Mouse (Mus musculus): ENCODE measurements around the gene Ubash3a. TPM values are rescaled to one million over a fixed set of nuclear protein-coding genes. Genes with fewer than 3 reads are reported as not detected.

The Ubash3a gene
- polyA plus RNA-seq, 1 experiment from 2014 or later: 0.04 TPM

- 60% methylated on average over 5 of the region's 5 CpGs for WGBS
Measured at GRCm38 (mm10) chr17:31253951-31254350, 46.3 kb downstream of the Ubash3a start.

GRCm38 (mm10) chr17:31254463-31254931, 46.8 kb downstream of the Ubash3a start:
- no peak overlapping the region for H3K4me3 ChIP-seq
- H3K27me3 ChIP-seq: no peaks in the 10 kb centered on the region
- ATAC-seq: peak; percentile 92
- WGBS: 9% methylated on average over 9 of the region's 9 CpGs
- H3K27ac ChIP-seq: 0 out of 2 replicates have a peak overlapping the region, but pooled peaks have one; percentile 0
- no peaks in the 10 kb centered on the region for H3K9me3 ChIP-seq (replicated peaks)
- no peak overlapping the region; the same call in 1 of the 2 replicates for H3K4me2 ChIP-seq
- no peak overlapping the region for H3K9ac ChIP-seq
- no peaks in the 10 kb centered on the region for H3K36me3 ChIP-seq (ENCODE audit: poor library complexity, severe bottlenecking)
- H3K4me1 ChIP-seq: 0 out of 2 replicates have a peak, but pooled peaks cover 6% of the 10 kb centered on the region

More at GRCm38 (mm10) chr17:31253951-31254350, 46.3 kb downstream of the Ubash3a start:
- 0 out of 2 replicates have a peak, but pooled peaks cover 6% of the 10 kb centered on the region for H3K4me1 ChIP-seq
- H3K9ac ChIP-seq: no peak overlapping the region
- H3K4me2 ChIP-seq: no peak overlapping the region
- no peaks in the 10 kb centered on the region for H3K27me3 ChIP-seq
- no peak overlapping the region for H3K4me3 ChIP-seq
- no peaks in the 10 kb centered on the region for H3K9me3 ChIP-seq (replicated peaks)
- no peak overlapping the region for H3K27ac ChIP-seq
- no peak; the same call in 1 of the 2 replicates for ATAC-seq
- H3K36me3 ChIP-seq (ENCODE audit: poor library complexity, severe bottlenecking): no peaks in the 10 kb centered on the region

DNA sequence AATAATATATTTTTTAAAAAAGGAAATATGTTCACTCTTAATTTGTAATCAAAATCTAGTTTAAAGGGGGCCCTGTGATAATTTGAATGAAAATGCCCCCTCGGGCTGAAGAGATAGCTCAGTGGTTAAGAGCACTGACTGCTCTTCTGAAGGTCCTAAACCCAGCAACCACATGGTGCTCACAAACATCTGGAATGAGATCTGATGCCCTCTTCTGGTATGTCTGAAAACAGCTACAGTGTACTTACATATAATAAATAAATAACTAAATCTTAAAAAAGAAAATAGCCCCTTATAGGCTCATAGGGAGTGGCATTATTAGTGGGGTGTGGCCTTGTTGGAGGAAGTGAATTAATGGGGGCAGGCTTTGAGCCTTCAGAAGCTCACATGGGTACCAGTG, 49.5 kb downstream of the Ubash3a start:
- H3K27me3 ChIP-seq: no peaks in the 10 kb centered on the region
- H3K9ac ChIP-seq: no peak overlapping the region
- ATAC-seq: no peak
- no peaks in the 10 kb centered on the region for H3K9me3 ChIP-seq (replicated peaks)
- WGBS: 90% methylated on average over 1 of the region's 1 CpGs
- no peak overlapping the region for H3K4me3 ChIP-seq
- H3K36me3 ChIP-seq (ENCODE audit: poor library complexity, severe bottlenecking): no peaks in the 10 kb centered on the region
- 0 out of 2 replicates have a peak, but pooled peaks cover 6% of the 10 kb centered on the region for H3K4me1 ChIP-seq
- H3K4me2 ChIP-seq: no peak overlapping the region
- no peak overlapping the region for H3K27ac ChIP-seq

GRCm38 (mm10) chr17:31257898-31258297, 50.2 kb downstream of the Ubash3a start:
- ATAC-seq: no peak
- Histone ChIP-seq H3K4me1 (0 out of 2 replicates have a peak, but pooled peaks cover 6% of the 10 kb centered on the region), H3K9me3 (replicated peaks) (no peaks in the 10 kb centered on the region), H3K27me3 (no peaks in the 10 kb centered on the region), H3K4me3 (no peak overlapping the region), H3K36me3 (ENCODE audit: poor library complexity, severe bottlenecking) (no peaks in the 10 kb centered on the region), H3K27ac (no peak overlapping the region), H3K9ac (no peak overlapping the region), H3K4me2 (no peak overlapping the region)
- WGBS: 92% methylated on average over 12 of the region's 12 CpGs

GRCm38 (mm10) chr17:31258310-31258865, 50.7 kb downstream of the Ubash3a start:
- Histone ChIP-seq H3K27me3 (no peaks in the 10 kb centered on the region), H3K4me1 (0 out of 2 replicates have a peak, but pooled peaks cover 6% of the 10 kb centered on the region), H3K9me3 (replicated peaks) (no peaks in the 10 kb centered on the region), H3K4me3 (no peak overlapping the region), H3K9ac (no peak overlapping the region), H3K27ac (no peak overlapping the region), H3K36me3 (ENCODE audit: poor library complexity, severe bottlenecking) (no peaks in the 10 kb centered on the region), H3K4me2 (no peak overlapping the region)
- 89% methylated on average over 9 of the region's 9 CpGs for WGBS
- ATAC-seq: no peak

DNA sequence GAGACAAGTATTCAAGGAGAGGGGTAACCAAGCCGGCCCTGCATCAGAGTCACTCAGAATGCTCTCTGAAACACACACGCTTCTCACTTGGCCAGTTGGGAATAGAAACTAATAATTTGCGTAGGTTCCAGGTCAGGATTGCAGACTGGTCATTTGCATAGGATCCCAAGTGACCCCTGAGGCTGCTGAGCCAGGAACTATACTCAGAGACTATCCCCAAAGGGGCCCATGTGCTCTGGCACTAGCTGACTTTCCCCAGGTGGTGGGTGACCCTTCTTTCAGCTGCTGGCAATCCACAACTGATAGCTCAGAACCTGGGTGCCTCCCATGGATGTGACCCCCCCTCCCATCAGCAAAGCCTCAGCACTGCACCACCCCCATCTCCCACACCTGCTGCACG, 51.5 kb downstream of the Ubash3a start:
- Histone ChIP-seq H3K27ac (no peak overlapping the region), H3K4me3 (no peak overlapping the region), H3K9ac (no peak overlapping the region), H3K27me3 (no peaks in the 10 kb centered on the region), H3K4me2 (no peak overlapping the region), H3K36me3 (ENCODE audit: poor library complexity, severe bottlenecking) (no peaks in the 10 kb centered on the region), H3K4me1 (0 out of 2 replicates have a peak, but pooled peaks cover 6% of the 10 kb centered on the region), H3K9me3 (replicated peaks) (no peaks in the 10 kb centered on the region)
- ATAC-seq: no peak
- 92% methylated on average over 4 of the region's 4 CpGs for WGBS

- no peak for ATAC-seq
- H3K27me3 ChIP-seq: no peaks in the 10 kb centered on the region
- no peaks in the 10 kb centered on the region for H3K9me3 ChIP-seq (replicated peaks)
- 0 out of 2 replicates have a peak, but pooled peaks cover under 1% of the 10 kb centered on the region for H3K4me1 ChIP-seq
- H3K27ac ChIP-seq: no peak overlapping the region
- WGBS: 75% methylated on average over 4 of the region's 4 CpGs
- H3K4me2 ChIP-seq: no peak overlapping the region
- H3K9ac ChIP-seq: no peak overlapping the region
- H3K4me3 ChIP-seq: no peak overlapping the region
- no peaks in the 10 kb centered on the region for H3K36me3 ChIP-seq (ENCODE audit: poor library complexity, severe bottlenecking)
Measured at GRCm38 (mm10) chr17:31259825-31260224, 52.2 kb downstream of the Ubash3a start.

- Histone ChIP-seq H3K9me3 (replicated peaks) (no peaks in the 10 kb centered on the region), H3K4me2 (no peak overlapping the region), H3K27ac (no peak overlapping the region), H3K36me3 (ENCODE audit: poor library complexity, severe bottlenecking) (no peaks in the 10 kb centered on the region), H3K4me1 (no peaks in the 10 kb centered on the region), H3K9ac (no peak overlapping the region), H3K27me3 (no peaks in the 10 kb centered on the region), H3K4me3 (no peak overlapping the region)
- no peak for ATAC-seq
- 91% methylated on average over 7 of the region's 7 CpGs for WGBS
Measured at GRCm38 (mm10) chr17:31260430-31260829, 52.8 kb downstream of the Ubash3a start.

- no peak for ATAC-seq
- Histone ChIP-seq H3K27me3 (no peaks in the 10 kb centered on the region), H3K27ac (no peak overlapping the region), H3K9ac (no peak overlapping the region), H3K4me1 (no peaks in the 10 kb centered on the region), H3K4me2 (no peak overlapping the region), H3K4me3 (no peak overlapping the region), H3K36me3 (ENCODE audit: poor library complexity, severe bottlenecking) (no peaks in the 10 kb centered on the region), H3K9me3 (replicated peaks) (no peaks in the 10 kb centered on the region)
- 87% methylated on average over 6 of the region's 6 CpGs for WGBS
Measured at GRCm38 (mm10) chr17:31261352-31261751, 53.7 kb downstream of the Ubash3a start.

DNA sequence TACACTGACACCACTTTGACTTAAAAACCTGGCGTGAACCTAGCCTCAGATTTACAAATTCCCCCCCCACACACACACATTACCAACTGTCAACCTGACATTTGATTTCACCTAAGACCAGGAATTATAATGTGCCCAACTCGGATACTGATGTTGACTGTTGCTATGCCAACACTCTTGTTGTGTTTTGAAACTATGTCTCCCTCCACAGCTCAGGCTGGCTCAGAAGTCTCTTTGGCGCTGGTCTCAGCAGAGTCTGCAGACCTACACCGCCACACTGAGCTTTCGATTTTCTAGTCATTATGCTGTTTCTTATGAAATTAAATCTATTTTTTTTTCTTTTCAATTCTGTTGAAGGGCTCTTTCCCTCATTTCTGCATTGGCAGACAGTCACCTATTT, 55.0 kb downstream of the Ubash3a start:
- Histone ChIP-seq H3K9me3 (replicated peaks) (no peaks in the 10 kb centered on the region), H3K4me2 (no peak overlapping the region), H3K4me1 (no peaks in the 10 kb centered on the region), H3K36me3 (ENCODE audit: poor library complexity, severe bottlenecking) (no peaks in the 10 kb centered on the region), H3K27ac (no peak overlapping the region), H3K27me3 (no peaks in the 10 kb centered on the region), H3K9ac (no peak overlapping the region), H3K4me3 (no peak overlapping the region)
- ATAC-seq: no peak
- WGBS: 67% methylated on average over 5 of the region's 5 CpGs

- Histone ChIP-seq H3K4me1 (no peaks in the 10 kb centered on the region), H3K27ac (no peak overlapping the region), H3K4me2 (no peak overlapping the region), H3K36me3 (ENCODE audit: poor library complexity, severe bottlenecking) (no peaks in the 10 kb centered on the region), H3K9ac (no peak overlapping the region), H3K9me3 (replicated peaks) (no peaks in the 10 kb centered on the region), H3K4me3 (no peak overlapping the region), H3K27me3 (no peaks in the 10 kb centered on the region)
- no peak for ATAC-seq
- whole genome bisulfite sequencing: 81% methylated on average over 5 of the region's 5 CpGs
Measured at GRCm38 (mm10) chr17:31263770-31264169, 56.1 kb downstream of the Ubash3a start.

DNA sequence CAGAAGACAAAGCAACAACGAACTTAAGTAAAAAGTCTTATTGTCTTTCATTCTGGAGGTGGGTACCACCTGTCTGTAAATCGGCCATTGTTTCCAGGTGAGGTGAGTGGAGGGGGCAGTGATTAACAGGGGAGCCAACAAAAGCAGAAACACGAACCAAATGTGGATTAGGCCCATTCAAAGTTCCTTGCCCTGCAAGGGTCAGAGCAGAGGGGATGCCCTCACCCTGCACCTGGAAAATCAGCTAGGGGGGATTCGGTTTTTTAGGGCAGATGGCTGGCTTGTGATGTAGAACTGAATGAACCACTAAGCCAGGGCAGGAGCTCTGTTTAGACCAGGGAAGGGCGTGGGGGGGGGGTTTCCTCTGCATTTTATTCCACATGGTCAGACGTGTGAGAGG, 56.7 kb downstream of the Ubash3a start:
- Histone ChIP-seq H3K9me3 (replicated peaks) (no peaks in the 10 kb centered on the region), H3K27ac (no peak overlapping the region), H3K36me3 (ENCODE audit: poor library complexity, severe bottlenecking) (no peaks in the 10 kb centered on the region), H3K4me2 (no peak overlapping the region), H3K27me3 (no peaks in the 10 kb centered on the region), H3K4me3 (no peak overlapping the region), H3K4me1 (no peaks in the 10 kb centered on the region), H3K9ac (no peak overlapping the region)
- no peak for ATAC-seq
- 44% methylated on average over 6 of the region's 6 CpGs for WGBS

DNA sequence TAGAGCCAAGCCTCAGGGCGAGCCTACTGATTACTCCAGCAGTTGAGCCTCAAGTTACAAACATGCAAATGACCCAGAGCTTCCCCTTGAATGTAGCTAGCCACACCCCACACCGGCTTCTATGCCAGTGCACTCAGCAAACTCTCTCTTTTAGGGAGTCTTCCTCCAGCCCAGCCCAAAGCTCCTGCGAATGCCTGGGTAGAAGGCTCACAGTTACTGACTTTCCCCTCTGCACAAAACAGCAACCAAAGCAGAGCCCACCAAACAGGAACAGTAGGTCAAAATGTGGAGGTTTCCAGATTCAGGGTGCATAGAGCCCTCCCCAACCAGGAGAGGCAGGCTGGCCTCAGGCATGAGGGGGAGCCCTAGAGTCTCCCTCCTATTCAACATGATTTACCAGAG, 57.5 kb downstream of the Ubash3a start:
- H3K9ac ChIP-seq: no peak overlapping the region
- no peaks in the 10 kb centered on the region for H3K4me1 ChIP-seq
- H3K27me3 ChIP-seq: no peaks in the 10 kb centered on the region
- no peaks in the 10 kb centered on the region for H3K9me3 ChIP-seq (replicated peaks)
- no peak for ATAC-seq
- H3K27ac ChIP-seq: no peak overlapping the region
- no peak overlapping the region for H3K4me2 ChIP-seq
- WGBS: 12% methylated on average over 3 of the region's 3 CpGs
- no peaks in the 10 kb centered on the region for H3K36me3 ChIP-seq (ENCODE audit: poor library complexity, severe bottlenecking)
- H3K4me3 ChIP-seq: no peak overlapping the region
